Mouse (Mus musculus) midbrain, embryonic 15.5 days (tissue): ENCODE measurements around the gene Runx2. TPM values are rescaled to one million over a fixed set of nuclear protein-coding genes. Genes with fewer than 3 reads are reported as not detected.

Experiments used
- ATAC-seq: fragments of 200-750 bp; cut with Nextera tagmentation; replicated peaks from 2 replicates; pipeline ENCODE4 v1.8.0; 2017; ENCODE audit warnings: moderate TSS enrichment
- H3K27ac ChIP-seq: fragments of 300-500 bp; sonication (generic); 2 replicates; pipeline ENCODE4 v1.5.1; 2015; ENCODE audit warnings: mild to moderate bottlenecking, inconsistent platforms
- H3K27me3 ChIP-seq: fragments of 300-500 bp; sonication (generic); replicated peaks from 2 replicates; pipeline ENCODE4 v1.6.1; 2015; ENCODE audit warnings: inconsistent platforms
- H3K36me3 ChIP-seq: fragments of 300-500 bp; sonication (generic); replicated peaks from 2 replicates; pipeline ENCODE4 v1.6.1; 2015; ENCODE audit warnings: inconsistent platforms
- H3K4me1 ChIP-seq: fragments of 300-500 bp; sonication (generic); 2 replicates; pipeline ENCODE4 v1.6.1; 2015; ENCODE audit warnings: inconsistent platforms
- H3K4me2 ChIP-seq: fragments of 300-500 bp; sonication (generic); 2 replicates; pipeline ENCODE4 v1.6.1; 2015; ENCODE audit warnings: inconsistent platforms, mild to moderate bottlenecking, moderate library complexity
- H3K4me3 ChIP-seq: fragments of 300-500 bp; sonication (generic); 2 replicates; pipeline ENCODE4 v1.5.1; 2015; ENCODE audit warnings: mild to moderate bottlenecking, inconsistent platforms
- H3K9ac ChIP-seq: fragments of 300-500 bp; sonication (generic); 2 replicates; pipeline ENCODE4 v1.6.1; 2015; ENCODE audit warnings: mild to moderate bottlenecking, inconsistent platforms
- H3K9me3 ChIP-seq: fragments of 300-500 bp; sonication (generic); 2 replicates; pipeline ENCODE4 v1.6.1; 2016; ENCODE audit warnings: inconsistent platforms
- WGBS: fragments of 180-500 bp; shearing (Covaris S2); methylation state at CpG from one replicate; pipeline ENCODE4 v1.1.7; 2015; ENCODE audit warnings: mixed read lengths; 5-methylcytosine and 5-hydroxymethylcytosine counted together
- polyA plus RNA-seq: library from polyadenylated mRNA; unstranded; fragments of >200 nt; fragmentation: Nextera tagmentation; extraction: Ambion mirVana; gene quantifications from 2 replicates; pipeline ENCODE4 v1.2.1, GENCODE M21; 2015

Runx2 gene
- polyA plus RNA-seq, 1 experiment from 2014 or later, result 0.39 TPM

DNA sequence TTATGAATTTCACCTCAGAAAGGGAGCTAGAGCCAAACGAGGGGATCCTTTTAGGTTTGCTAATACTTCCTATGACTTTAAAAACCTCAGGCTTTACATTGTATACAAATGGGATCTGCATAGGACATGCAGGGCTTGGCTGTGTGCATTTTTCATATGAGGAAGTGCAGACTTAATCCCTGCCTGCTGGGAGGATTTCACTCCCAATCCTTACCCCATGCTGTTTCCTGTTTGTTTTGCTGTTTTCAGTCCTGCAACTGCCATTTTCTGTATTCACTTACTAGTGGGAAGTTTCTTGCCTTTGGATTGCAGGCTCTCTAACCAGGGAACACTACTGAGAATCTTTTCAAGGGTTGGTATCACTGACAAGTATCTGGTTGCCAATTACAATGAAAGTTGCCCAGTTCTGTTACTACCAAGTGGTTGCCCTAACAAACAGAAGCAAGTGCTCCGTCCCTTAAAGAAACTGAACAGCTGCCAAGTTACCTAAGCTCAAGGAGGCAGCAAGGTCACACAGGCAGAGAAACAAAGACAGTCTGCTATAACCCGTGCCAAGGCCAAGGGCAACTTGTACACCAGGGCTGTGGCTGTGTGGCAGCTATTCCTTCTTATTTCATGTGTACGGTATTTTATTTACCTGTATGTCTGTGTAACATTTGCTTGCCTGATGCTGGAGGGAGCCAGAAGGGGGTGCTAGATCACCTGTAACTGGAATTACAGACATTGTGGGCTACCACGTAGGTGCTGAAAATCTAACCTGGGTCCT, 25.4 kb downstream of the Runx2 start:
- H3K9ac ChIP-seq, result no peak overlapping the region
- 52% methylated on average over 5 of the region's 5 CpGs for WGBS

GRCm38 (mm10) chr17:44783143-44783542, 31.5 kb downstream of the Runx2 start:
- no peaks in the 10 kb centered on the region for H3K9me3 ChIP-seq
- 84% methylated on average over 2 of the region's 2 CpGs for WGBS
- ATAC-seq, result no peak
- no peak overlapping the region for H3K4me3 ChIP-seq
- no peak overlapping the region for H3K9ac ChIP-seq
- no peak overlapping the region for H3K4me2 ChIP-seq
- peaks cover 1% of the 10 kb centered on the region; the same call in 1 of the 2 replicates for H3K4me1 ChIP-seq
- no peak overlapping the region for H3K27ac ChIP-seq
- no peaks in the 10 kb centered on the region for H3K36me3 ChIP-seq
- no peaks in the 10 kb centered on the region for H3K27me3 ChIP-seq

More for the DNA sequence above, 25.4 kb downstream of the Runx2 start:
- no peaks in the 10 kb centered on the region for H3K36me3 ChIP-seq
- no peak overlapping the region for H3K27ac ChIP-seq
- H3K4me2 ChIP-seq, result no peak overlapping the region
- no peaks in the 10 kb centered on the region for H3K9me3 ChIP-seq
- H3K4me1 ChIP-seq, result no peaks in the 10 kb centered on the region
- no peak overlapping the region for H3K4me3 ChIP-seq
- no peak for ATAC-seq
- H3K27me3 ChIP-seq, result no peaks in the 10 kb centered on the region

GRCm38 (mm10) chr17:44782366-44782765, 32.2 kb downstream of the Runx2 start:
- Histone ChIP-seq H3K9ac (no peak overlapping the region), H3K36me3 (no peaks in the 10 kb centered on the region), H3K4me3 (no peak overlapping the region), H3K4me1 (peaks cover 5% of the 10 kb centered on the region; the same call in 1 of the 2 replicates), H3K27ac (no peak overlapping the region), H3K4me2 (no peak overlapping the region), H3K27me3 (no peaks in the 10 kb centered on the region), H3K9me3 (no peaks in the 10 kb centered on the region)
- no peak for ATAC-seq
- 89% methylated on average over 4 of the region's 4 CpGs for WGBS

DNA sequence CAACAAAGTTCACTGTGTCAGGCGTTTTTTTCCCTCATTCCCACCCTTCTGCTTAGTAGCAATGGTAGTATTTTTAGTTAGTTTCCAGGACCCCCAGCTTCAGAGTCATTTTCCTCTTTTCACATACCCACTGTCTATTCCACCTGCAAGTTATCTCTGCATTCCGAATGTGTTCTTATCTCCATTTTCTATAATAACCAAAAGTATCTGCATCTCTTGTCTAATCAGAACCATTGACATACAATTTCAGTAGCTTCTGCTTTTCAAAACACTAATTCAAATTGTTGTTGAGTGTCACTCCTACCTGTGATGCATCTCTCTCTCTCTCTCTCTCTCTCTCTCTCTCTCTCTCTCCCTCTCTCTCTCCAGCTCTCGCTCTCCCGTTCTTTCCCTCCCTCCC, 34.2 kb downstream of the Runx2 start:
- Histone ChIP-seq H3K27ac (no peak overlapping the region), H3K4me1 (peaks cover 5% of the 10 kb centered on the region; the same call in 1 of the 2 replicates), H3K27me3 (no peaks in the 10 kb centered on the region), H3K4me2 (no peak overlapping the region), H3K9ac (no peak overlapping the region), H3K9me3 (no peaks in the 10 kb centered on the region), H3K36me3 (no peaks in the 10 kb centered on the region), H3K4me3 (no peak overlapping the region)
- 63% methylated on average over 4 of the region's 4 CpGs for WGBS
- no peak for ATAC-seq

GRCm38 (mm10) chr17:44778141-44778540, 36.5 kb downstream of the Runx2 start:
- H3K9ac ChIP-seq, result no peak overlapping the region
- no peaks in the 10 kb centered on the region for H3K36me3 ChIP-seq
- H3K27me3 ChIP-seq, result no peaks in the 10 kb centered on the region
- H3K4me2 ChIP-seq, result peak overlapping the region; percentile 71
- peaks cover 5% of the 10 kb centered on the region; the same call in 1 of the 2 replicates for H3K4me1 ChIP-seq
- no peak overlapping the region for H3K27ac ChIP-seq
- H3K9me3 ChIP-seq, result no peaks in the 10 kb centered on the region
- no peak for ATAC-seq
- H3K4me3 ChIP-seq, result peak overlapping the region; percentile 97
- WGBS, result 63% methylated on average over 5 of the region's 5 CpGs

- ATAC-seq, result peak; percentile 87
- no peaks in the 10 kb centered on the region for H3K36me3 ChIP-seq
- H3K27ac ChIP-seq, result peak overlapping the region; percentile 92
- no peaks in the 10 kb centered on the region for H3K27me3 ChIP-seq
- H3K4me3 ChIP-seq, result peak overlapping the region; percentile 97
- no peaks in the 10 kb centered on the region for H3K9me3 ChIP-seq
- peaks cover 5% of the 10 kb centered on the region; the same call in 1 of the 2 replicates for H3K4me1 ChIP-seq
- H3K9ac ChIP-seq, result peak overlapping the region; percentile 99
- peak overlapping the region; percentile 71 for H3K4me2 ChIP-seq
- under 1% methylated on average over 35 of the region's 35 CpGs for WGBS
These were observed 37.2 kb downstream of the Runx2 start for GRCm38 (mm10) chr17:44777337-44777804.

DNA sequence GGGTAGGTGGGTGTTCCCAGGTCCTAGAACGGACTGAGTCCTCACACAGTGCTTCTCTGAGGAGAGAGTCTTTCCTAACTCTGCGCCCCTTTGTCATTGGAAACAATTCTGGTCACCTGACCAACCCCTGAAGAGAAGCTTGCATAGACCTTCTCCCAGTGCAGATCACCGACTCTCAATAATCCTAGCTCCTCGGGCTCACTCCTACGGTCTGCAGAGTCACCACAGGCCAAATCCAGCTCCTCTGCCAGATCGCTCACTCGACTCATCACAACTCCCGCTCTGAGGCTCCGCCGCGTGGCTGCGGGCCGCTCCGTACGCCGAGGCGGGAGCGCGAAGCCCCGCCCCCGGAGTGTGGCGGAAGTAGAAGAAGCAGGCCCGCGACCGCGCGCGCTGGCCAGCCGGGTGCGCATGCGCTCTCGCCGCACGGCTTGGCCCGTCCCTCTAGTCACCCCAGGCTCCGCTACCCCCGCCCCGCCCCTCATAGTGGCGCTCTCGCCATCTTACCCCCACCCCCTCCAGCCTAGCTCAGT, 37.8 kb downstream of the Runx2 start, which contains the start of gene Supt3:
Gene Supt3, plus strand, starts transcription at position 415 of the 533 bp plus-strand sequence.
- WGBS, result under 1% methylated on average over 40 of the region's 40 CpGs
- H3K4me2 ChIP-seq, result peak within 1 kb of the TSS; percentile 71
- no peaks in the 10 kb centered on the region for H3K9me3 ChIP-seq
- H3K4me3 ChIP-seq, result peak within 1 kb of the TSS; percentile 97
- H3K4me1 ChIP-seq, result peaks cover 5% of the 10 kb centered on the region; the same call in 1 of the 2 replicates
- ATAC-seq, result peak; percentile 98
- H3K9ac ChIP-seq, result peak within 1 kb of the TSS; percentile 99
- H3K27me3 ChIP-seq, result no peaks in the 10 kb centered on the region
- peak within 1 kb of the TSS; percentile 92 for H3K27ac ChIP-seq
- H3K36me3 ChIP-seq, result no peaks in the 10 kb centered on the region

GRCm38 (mm10) chr17:44772576-44772975, 42.0 kb downstream of the Runx2 start:
- H3K36me3 ChIP-seq, result no peaks in the 10 kb centered on the region
- 91% methylated on average over 2 of the region's 2 CpGs for WGBS
- no peak for ATAC-seq

DNA sequence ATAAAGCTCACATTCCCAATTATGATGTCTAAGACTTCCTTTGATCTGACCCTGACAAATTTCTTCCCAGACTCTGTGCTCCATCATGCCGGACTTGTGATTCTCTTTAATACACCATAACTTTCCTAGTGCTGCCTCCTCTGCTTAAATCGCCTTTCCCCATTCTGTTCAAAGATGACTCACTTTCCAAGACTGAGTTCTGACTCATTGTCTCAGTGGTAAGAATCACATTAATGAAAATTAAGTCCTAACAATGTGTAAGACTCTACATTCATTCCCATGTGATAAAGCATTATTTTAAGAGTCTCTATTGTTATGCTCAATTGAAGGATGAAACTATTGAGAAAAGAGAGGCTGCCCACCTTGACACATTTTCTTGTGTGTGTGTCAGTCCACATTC, 43.7 kb downstream of the Runx2 start:
- Histone ChIP-seq H3K27ac (no peak overlapping the region), H3K9ac (no peak overlapping the region), H3K9me3 (no peaks in the 10 kb centered on the region), H3K36me3 (no peaks in the 10 kb centered on the region), H3K4me1 (no peaks in the 10 kb centered on the region), H3K4me2 (no peak overlapping the region), H3K27me3 (no peaks in the 10 kb centered on the region), H3K4me3 (no peak overlapping the region)
- 78% methylated on average over 2 of the region's 2 CpGs for WGBS
- ATAC-seq, result no peak

More at GRCm38 (mm10) chr17:44772576-44772975, 42.0 kb downstream of the Runx2 start:
- no peak overlapping the region for H3K27ac ChIP-seq
- no peak overlapping the region for H3K9ac ChIP-seq
- H3K9me3 ChIP-seq, result no peaks in the 10 kb centered on the region
- H3K4me2 ChIP-seq, result no peak overlapping the region
- H3K27me3 ChIP-seq, result no peaks in the 10 kb centered on the region
- H3K4me1 ChIP-seq, result no peaks in the 10 kb centered on the region
- no peak overlapping the region for H3K4me3 ChIP-seq

- 68% methylated on average over 5 of the region's 5 CpGs for WGBS
- Histone ChIP-seq H3K27ac (no peak overlapping the region), H3K9ac (no peak overlapping the region), H3K4me3 (no peak overlapping the region), H3K4me1 (no peaks in the 10 kb centered on the region), H3K36me3 (no peaks in the 10 kb centered on the region), H3K4me2 (no peak overlapping the region), H3K27me3 (no peaks in the 10 kb centered on the region), H3K9me3 (no peaks in the 10 kb centered on the region)
- no peak for ATAC-seq
These were observed 46.1 kb downstream of the Runx2 start for GRCm38 (mm10) chr17:44768522-44768921.

- no peaks in the 10 kb centered on the region for H3K27me3 ChIP-seq
- no peak overlapping the region for H3K27ac ChIP-seq
- H3K4me1 ChIP-seq, result no peaks in the 10 kb centered on the region
- no peak overlapping the region for H3K9ac ChIP-seq
- 42% methylated on average over 1 of the region's 1 CpGs for WGBS
- H3K9me3 ChIP-seq, result no peaks in the 10 kb centered on the region
- H3K4me2 ChIP-seq, result no peak overlapping the region
- no peak for ATAC-seq
- H3K4me3 ChIP-seq, result no peak overlapping the region
- no peaks in the 10 kb centered on the region for H3K36me3 ChIP-seq
These were observed 47.2 kb downstream of the Runx2 start for GRCm38 (mm10) chr17:44767375-44767774.

DNA sequence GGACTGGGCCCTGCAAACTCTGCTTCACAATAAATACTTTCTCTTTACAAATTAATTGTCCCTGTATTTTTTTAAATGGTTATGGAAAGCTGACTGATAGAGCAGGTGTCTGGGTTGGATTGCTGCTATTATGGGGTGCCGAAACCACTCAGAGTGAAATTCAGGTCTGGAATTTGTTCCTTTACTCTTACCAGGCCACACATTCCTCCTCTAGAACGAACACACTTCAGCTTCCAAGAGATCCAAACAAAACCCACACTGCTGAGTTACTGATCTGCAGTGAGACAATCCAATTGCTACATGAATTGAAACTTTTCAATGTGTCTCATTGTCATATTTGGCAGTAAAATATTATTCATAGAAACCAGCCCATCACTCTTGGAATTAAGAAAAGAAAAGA, 47.6 kb downstream of the Runx2 start:
- no peak overlapping the region for H3K4me3 ChIP-seq
- no peaks in the 10 kb centered on the region for H3K4me1 ChIP-seq
- no peak for ATAC-seq
- no peaks in the 10 kb centered on the region for H3K36me3 ChIP-seq
- no peaks in the 10 kb centered on the region for H3K27me3 ChIP-seq
- no peak overlapping the region for H3K4me2 ChIP-seq
- 51% methylated on average over 2 of the region's 2 CpGs for WGBS
- H3K9ac ChIP-seq, result no peak overlapping the region
- no peaks in the 10 kb centered on the region for H3K9me3 ChIP-seq
- no peak overlapping the region for H3K27ac ChIP-seq
